Mouse (Mus musculus) cortical plate, adult 2 months (tissue): ENCODE data around the gene Mdh2.

Experiments used
- CTCF ChIP-seq: fragments of 200-500 bp; IDR thresholded peaks from 2 replicates; pipeline ENCODE4 v1.5.1; 2011; ENCODE audit warnings: mild to moderate bottlenecking, control low read depth, low read length; ENCODE audit not compliant: insufficient read depth; ENCODE audit errors: extremely low read depth
- POLR2A ChIP-seq: fragments of 200-500 bp; IDR thresholded peaks from 2 replicates; pipeline ENCODE4 v1.6.1; 2011; ENCODE audit warnings: mild to moderate bottlenecking, low read length, control low read depth; ENCODE audit not compliant: insufficient read depth; ENCODE audit errors: extremely low read depth

- TF ChIP-seq POLR2A (no peak), CTCF (no peak)
Measured at GRCm38 (mm10) chr5:135772519-135772918, 5.8 kb upstream of the Mdh2 start.
